15 mouse cellular contexts compared by ENCODE assay signal in the genomic region with DNA sequence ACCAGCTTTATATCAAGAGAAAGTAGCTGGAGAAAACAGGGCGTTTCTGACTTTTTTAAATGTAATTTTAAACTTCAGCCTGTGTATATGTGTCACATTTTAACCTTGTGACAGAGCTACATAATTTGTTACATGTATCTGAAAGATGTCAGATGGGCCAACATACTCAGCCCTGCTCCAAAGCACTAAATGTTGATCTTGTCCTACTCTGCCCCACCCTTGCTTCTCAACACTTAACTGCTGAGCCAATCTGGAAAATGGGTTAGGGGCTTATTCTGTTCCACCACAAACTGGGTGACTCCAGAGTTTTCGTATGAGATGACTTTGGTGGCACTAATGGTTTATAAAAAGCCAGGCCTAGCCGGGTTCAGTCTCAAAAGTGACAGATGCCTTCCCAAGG.
"Had no signal": no experiment of that assay in that cellular context is flagged by ENCODE, and none has a peak within 500 bp of the region (broad histone marks: within the 10 kb centered on the region; RNA-seq: fewer than 3 reads in every experiment).

No protein-coding gene starts in this region.

- ATAC-seq: lung, postnatal 0 days; midbrain, embryonic 13.5 days; midbrain, embryonic 15.5 days had no signal

- H3K4me3 ChIP-seq: lung, embryonic 15.5 days; midbrain, embryonic 13.5 days; midbrain, embryonic 15.5 days; neural tube, embryonic 12.5 days; stomach, embryonic 15.5 days had no signal

- DNase-seq: lung, postnatal 14 days; right cerebral cortex, postnatal 14 days; thymus, adult 2 months; thymus, postnatal 25 days; thymus, postnatal 4 days had no signal

- H3K4me2 ChIP-seq: lung, embryonic 15.5 days; midbrain, embryonic 11.5 days had no signal

- H3K36me3 ChIP-seq: lung, embryonic 15.5 days; midbrain, embryonic 13.5 days; midbrain, embryonic 15.5 days; neural tube, embryonic 12.5 days; stomach, embryonic 15.5 days had no signal

- H3K9ac ChIP-seq: lung, embryonic 15.5 days; midbrain, embryonic 13.5 days; midbrain, embryonic 15.5 days; neural tube, embryonic 12.5 days; stomach, embryonic 15.5 days had no signal

- H3K27me3 ChIP-seq: neural tube, embryonic 12.5 days had no signal

- H3K9me3 ChIP-seq: lung, embryonic 15.5 days; megakaryocyte, embryonic 14.5 days; midbrain, embryonic 13.5 days; midbrain, embryonic 15.5 days; neural tube, embryonic 12.5 days; stomach, embryonic 15.5 days had no signal

- H3K27ac ChIP-seq: lung, embryonic 15.5 days; macrophage; midbrain, embryonic 13.5 days; midbrain, embryonic 15.5 days; neural tube, embryonic 12.5 days; stomach, embryonic 15.5 days; stomach, postnatal 0 days had no signal
